Mouse (Mus musculus) NIH3T3 (cell line): ENCODE measurements around the gene Kat7.

ENCODE experiments used
- DNase-seq: peaks from one replicate; pipeline ENCODE4 v3.0.0-alpha.2; 2012; ENCODE audit warnings: low read depth

The Kat7 gene

DNA sequence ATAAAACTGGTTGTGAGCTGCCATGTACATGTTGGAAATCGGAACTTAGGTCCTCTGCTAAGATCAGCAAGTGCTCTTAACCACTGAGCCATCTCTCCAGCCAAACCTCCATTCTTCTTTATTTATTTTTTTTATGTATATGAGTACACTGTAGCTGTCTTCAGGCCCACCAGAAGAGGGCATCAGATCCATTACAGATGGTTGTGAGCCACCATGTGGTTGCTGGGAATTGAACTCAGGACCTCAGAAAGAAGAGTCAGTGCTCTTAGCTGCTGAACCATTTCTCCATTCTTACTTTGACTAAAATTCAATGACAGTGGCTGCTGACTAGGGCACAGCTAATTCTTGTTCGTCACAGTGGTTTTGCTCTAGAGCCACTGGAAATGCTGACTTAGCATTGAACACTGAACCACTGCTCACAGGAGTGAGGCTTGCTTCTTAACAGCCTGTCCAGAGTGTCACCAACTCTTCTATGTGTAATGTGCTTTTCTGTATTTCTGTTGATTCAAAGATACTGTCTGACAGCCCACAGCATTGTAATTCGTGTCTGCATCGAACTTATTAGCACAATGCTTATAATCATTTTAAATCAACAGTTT lies 30.9 kb downstream of the Kat7 start:
- DNase-seq, result peak; percentile 18

DNA sequence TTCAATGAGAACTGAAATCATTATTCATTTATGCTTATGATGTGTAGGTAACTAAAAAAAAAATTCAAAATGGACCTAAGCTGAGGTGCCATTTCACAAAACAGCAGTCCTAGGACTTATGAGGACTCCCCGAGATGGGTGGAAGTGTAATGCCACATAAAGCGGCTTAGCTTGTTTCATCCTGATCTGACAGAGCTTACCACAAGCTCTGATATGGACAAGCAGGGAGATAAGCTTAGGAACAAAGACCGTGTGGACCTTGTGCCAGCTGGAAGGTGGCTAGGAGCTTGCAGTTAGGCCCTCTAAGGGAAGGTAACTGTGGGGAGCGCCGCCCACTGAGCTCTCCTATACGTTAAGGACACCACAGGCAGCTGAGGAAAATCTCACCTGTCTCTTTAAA lies 34.0 kb downstream of the Kat7 start:
- DNase-seq, result no peak

DNA sequence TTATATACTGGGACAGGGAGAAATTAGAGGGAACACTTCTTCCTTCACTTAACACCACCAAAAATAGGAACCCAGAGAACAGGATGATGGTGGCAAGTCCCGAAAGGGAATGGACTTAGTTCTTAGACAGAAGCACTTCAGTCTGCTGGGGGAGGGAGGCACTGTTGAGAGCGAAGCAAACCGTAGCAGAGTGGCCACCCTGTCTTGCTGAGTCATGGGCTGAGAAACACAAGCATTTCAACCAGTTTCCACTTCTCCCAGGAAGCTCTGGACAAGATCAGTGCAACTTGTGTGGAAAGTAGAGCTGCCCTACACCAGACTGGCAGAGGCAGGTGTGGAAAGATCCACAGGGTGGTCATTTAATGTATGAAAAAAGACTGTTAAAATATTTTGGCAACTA lies 35.4 kb downstream of the Kat7 start:
- peak; percentile 15 for DNase-seq

DNA sequence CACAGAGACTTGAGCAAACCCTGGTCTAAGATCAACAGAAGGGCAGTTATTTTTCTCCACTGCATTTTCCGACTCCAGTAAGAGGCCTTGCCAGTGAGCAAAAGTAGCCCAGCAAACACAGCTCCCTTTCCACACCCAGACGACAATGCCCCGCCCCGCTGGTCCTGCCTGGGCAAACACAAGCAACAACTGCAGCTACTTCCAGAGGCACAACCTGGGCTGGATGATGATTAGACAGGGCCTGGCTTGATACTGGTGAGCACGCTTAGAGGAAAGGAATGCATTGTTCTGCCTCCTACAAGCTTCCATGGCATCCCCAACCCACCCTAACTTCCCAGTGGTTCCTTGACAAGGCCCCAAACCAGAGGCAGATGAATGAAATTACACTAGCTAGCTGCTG lies 36.4 kb downstream of the Kat7 start:
- no peak for DNase-seq

DNA sequence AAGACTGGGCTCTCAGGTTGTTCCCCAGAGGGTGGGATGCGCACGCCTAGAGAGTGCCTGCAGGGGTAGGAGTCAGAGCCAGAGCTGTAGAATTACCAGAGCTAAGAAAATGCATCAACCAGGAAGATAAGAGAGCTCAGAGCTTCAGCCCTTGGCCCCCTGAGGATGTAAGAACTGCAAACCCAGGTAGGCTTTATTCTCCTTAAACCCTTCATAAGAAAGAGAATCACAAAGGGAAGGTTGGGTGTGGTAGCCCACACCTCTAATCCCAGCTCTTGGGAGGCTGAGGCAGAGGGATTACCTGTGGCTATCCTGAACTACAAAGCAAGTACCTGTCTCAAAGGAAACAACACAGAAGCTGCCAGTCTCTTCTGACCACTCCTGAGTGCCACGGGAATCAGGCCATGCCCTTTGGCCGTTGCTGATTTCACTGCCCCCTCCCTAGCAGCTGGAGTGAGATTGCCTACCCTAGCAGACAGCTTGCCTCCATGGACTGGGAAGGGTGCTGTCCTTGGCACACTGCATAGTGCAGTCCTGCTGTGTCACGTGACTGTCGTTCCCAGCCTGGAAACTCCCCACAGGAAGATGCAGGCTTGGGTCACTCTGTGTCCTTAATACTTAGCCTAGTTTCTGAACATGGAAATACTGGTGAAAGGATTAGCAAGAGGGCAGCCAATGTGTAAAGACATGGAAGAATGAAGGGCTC lies 43.4 kb downstream of the Kat7 start:
- no peak for DNase-seq

DNA sequence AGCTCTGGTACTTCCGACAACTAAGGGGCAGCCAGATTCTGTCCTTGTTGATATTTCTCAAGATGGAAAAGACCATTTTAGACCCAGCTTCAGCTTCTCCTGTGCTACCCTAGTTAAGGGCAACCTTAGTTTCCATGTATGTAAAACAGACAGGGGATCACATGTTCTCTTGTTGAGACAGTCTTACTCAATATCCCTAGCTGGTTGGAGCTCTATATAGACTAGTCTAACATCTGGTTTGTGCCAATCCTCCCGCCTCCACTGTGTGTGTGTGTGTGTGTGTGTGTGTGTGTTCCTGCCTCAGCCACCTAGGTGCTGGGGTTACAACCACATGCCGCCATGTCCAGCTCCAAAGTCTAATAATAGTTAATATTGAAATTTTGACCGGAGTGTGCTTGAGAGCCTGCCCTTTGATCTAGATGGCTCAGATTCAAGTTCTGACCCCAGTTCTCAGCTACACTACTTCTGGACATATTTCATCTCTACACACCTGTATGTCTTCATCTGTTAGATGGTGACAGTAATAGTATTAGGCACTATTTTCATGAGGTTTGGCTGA lies 45.5 kb downstream of the Kat7 start:
- DNase-seq, result no peak

DNA sequence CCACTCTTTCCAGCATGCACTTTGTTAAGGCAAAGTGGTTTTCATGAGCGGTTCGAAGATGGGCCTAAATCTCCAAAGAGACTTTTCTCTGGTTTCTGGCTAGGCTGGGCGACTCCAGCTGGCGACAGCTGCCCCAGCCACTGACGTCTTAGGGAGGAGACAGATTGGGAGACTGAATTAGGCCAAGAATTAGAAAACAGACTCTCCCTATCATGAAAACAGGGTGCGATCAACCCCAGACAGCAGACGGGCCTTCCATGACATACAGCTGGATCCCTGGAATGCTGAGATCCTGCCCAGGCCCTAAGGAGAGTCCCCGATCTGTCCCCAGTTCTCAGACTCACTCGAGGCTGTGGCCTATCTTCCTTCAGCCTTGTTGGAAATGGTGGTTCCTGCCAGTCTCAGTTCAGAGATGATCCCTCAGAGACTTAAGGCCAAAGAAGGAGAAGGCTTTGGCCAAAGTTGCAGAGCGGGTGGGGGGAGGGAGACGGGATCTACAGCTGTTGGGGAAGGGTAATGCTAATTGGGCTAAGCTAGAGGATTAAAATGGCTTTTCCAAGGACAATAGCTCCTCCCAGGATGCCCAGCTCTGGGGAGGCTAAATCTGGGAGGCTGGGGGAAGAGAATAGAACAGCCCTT lies 46.1 kb downstream of the Kat7 start:
- DNase-seq, result no peak

DNA sequence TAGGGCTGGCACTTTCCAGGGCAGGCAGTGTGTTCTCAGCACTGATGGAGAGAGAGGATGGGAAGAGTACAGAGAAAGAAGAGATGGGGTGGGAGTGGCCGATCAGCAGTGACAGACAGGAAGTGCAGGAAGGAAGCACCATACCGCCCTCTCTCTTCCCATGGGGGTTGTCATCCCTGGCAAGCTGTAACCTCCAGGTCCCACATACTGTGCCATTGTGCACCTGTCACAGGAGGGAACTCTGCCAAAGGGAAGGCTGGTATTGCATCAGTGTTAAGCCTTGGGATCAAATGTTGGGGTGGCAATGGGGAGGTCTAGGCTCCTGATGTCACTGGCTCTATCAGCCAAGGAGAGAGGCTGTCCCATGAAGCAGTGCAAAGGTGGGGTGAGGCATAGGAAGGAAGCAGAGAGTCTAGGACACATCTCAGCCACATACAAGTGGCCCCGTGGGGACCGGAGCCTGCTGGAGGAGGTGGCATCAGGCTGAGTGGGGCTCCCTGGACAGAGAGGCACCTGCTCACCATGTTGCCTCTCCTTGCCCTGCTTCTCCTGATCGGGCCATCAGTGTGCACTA lies 48.8 kb downstream of the Kat7 start, which contains the start of gene Tac4:
Gene Tac4 (plus strand): TSS at position 352 of the 574 bp plus-strand sequence.
- DNase-seq, result no peak

DNA sequence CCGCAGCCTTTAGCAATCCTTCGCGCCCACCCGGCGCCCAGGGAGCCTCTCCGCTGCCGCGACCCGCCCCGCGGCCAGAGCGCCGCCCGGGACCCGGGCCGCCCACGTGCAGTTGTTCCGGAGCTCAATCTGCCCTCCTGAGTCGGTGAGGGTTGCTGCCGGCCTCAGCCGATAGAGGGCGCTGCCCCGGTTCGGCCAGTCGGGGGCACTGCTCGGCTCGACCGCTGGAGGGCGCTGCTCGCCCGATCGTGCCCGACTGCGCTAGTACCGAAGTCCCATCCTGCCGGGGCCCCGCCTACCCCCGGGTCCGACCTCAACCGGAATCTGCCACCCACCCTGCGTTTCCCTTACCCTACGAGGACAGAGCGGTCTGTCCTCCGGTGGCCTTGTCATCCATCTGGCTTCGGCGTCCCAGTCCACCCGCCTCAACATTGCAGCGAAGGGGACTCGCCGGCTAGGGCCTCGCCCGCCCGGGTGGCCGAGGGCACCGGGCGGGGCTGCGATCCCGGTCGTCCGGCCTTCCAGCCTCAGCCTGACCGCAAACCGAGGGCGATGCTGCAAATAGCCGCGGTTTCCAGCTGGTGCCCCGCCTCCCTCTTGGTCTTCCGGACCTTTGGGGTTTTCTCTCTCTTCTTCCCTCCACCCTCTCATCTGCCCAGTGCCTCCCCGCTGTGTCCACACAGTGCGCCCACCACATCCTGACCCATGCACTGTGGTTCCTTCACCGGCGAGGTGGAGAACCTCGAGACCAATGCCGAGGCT lies 50.8 kb downstream of the Kat7 start:
- peak; percentile 92 for DNase-seq

DNA sequence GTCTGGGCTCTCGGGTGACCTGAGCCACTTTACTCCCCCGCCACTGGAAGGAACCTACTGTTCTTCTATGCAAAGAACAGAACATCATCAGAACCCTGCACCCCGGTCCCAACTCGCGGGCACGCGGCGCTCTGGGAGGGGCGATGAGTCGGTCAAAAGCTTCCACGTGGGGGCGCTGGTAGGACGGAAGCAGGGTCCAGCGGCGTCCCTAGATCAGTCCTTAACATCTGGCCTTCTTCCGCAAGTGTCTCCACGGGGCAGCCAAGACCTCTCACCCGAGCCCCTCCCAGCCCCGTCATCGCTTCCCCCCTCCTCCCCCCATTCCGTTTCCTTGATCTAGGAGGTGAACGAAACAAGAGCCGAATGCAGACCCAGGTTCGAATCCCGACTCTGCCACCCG lies 51.6 kb downstream of the Kat7 start:
- DNase-seq, result peak; percentile 84

DNA sequence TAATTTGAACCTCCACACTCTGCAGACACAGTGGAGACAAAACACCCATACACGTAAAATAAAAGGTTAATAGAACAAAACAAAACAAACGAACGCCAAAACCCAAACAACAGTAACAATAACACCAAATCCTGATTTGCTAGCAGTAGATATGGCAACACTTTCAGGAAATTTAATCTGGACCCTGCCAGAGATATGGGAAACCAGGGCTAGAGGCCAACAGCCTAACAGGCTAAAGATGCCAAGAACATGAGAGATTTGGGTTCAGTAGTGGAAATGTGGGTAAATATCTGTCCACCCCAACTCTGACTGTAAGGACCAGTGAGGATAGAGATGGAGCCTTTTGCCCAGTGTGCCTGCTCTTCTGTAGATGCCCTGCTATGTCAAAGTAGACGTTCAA lies 52.1 kb downstream of the Kat7 start:
- DNase-seq, result no peak

DNA sequence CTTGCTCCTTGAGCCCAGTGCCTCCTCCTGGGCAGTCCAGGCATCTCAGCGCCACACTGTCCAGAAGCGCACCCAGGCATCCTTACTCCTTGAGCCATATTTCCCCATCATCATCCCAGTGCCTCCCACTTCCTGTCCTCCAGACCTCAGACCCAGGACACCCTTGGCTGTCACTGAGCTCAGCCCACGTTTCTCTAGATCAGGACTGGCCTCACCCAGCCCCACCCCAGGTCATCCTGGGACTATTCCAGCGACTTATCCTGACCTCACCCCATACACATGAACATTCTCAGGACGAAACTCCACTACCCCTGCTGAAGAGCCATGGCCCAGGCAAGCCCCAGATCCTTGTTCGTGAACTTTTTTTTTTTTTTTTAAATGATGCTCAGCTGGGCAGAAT lies 54.3 kb downstream of the Kat7 start:
- DNase-seq, result no peak

DNA sequence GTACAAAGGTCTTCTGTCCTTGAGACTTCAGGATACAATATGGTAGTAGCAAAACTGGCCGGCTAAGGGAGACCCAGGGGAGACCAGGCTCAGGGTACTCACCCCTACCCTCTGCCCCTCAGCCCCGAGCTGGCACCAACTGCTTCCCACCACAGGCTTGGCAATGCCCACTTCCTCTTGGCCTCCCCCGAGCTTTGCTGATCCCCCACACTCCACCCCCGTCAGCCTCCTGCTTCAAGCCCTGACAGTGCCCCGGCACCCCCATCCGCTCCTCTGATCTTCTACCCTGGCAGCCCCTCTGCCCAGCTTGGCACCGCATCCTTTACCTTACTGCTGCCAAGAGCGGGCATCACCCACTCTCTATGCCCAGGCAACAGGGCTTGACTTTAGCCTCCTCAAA lies 55.9 kb downstream of the Kat7 start:
- DNase-seq, result no peak

DNA sequence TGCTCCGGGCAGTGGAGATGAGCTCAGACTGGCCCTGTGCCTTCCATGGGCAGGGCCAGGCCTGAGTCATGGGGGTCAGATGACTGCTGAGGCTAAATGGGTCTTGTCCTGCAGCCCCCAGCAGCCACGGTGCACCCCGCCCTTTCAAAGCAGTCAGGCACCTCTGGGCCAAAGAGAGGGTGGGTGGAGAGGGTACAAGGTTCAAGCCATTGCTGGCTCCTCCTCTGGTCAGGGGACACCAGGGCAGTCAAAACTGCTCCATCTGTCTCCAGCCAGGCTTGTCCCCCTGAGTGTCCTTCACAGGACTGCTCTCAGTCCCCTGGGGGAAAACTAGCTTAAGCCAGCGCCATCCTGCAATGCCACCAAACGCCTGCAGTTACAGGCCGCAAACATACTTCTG lies 57.9 kb downstream of the Kat7 start:
- peak; percentile 27 for DNase-seq

DNA sequence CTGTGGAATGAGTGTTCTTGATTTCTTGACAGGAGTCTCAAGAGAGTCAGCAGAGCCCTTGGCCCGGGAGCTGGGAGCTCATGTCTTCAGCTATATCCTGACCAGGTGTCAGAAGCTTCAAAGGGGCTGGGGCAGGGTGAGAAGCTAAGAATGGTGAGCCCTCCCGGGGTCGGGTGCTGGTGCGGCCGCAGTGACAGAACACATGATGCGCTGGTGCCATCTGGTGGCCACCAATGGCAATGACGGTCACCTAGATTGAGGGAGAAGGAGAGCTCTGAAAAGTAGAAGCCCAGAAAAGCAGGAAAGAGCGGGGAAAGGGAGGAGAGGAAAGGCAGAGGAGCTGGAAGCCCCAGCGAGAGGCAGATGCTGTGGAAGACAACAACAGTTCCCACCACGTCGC lies 58.8 kb downstream of the Kat7 start:
- peak; percentile 86 for DNase-seq

DNA sequence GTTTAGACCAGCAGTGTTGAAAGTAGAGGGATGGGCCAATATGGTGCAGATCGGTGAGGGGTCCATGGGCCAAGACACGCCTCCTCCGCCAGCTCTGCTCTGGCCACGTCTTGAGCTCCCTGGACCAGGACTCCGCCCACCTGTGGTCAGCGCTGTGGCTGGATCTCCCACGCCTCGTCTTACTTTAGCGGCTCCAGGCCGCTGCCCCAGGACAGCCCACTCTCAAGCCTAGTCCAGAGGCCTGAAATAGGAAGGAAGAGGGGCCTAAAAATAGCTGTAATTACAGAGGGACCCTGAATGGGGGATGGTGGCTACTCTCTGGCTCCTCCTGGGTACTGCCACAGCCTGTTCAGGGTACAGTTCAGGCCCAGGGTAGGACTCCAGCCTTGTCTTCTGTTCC lies 59.9 kb downstream of the Kat7 start:
- DNase-seq, result no peak

DNA sequence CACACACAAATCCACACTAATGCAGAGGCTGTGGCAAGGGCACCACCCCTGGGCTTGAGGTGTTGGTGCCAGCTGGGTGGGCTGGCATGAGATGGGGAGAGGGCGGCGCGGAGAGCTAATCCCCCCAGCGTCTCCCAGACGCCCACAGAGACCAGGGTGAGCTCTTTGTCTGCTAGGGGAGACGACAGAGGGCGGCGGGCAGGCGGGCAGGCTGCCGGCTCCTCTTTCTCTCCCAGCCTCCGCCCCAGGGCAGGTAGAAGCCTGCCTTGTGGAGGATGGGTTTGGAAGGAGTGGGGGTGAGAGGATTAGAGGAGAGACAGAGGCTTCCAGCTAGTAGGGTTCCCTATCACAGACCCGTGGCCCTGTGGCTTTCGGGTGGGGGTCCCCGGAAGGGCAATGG lies 63.0 kb downstream of the Kat7 start:
- DNase-seq, result no peak

DNA sequence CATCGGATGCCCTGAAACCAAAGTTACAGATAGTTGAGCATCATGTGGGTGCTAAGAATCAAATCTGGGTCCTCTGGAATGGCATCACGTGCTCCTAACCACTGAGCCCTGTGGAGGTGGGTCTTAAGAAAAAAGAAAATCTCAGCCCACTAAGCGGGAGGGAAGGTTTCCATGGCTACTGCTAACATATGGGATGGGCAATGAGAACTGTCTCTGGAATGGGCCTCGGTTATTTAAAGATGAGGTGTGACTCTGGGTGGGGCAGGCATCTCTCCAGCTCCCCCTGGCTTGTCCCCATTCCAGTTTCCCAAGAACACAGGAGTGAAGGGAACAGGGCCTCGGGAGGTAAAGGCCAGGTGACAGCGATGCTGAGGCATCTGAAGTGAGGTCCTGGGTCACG lies 64.6 kb downstream of the Kat7 start:
- no peak for DNase-seq

DNA sequence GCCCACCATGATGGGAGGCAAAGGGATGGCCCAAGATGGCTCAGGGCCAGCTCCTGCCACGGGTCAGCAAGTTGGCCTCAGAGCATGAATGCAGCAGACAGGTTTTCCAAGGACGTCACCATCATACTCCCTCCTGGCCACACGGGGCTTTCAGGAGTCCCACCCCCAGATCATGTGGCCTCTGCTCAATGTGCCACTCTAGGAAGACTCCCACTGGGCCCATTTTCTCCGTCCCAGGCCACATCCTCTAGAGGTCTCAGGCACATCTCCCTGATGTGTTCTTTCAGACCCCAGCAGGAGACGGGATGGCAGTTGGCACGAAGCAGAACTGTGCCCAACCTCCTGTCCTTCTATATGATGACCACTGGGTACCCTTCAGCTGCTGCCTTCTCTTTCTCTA lies 67.4 kb downstream of the Kat7 start:
- no peak for DNase-seq

DNA sequence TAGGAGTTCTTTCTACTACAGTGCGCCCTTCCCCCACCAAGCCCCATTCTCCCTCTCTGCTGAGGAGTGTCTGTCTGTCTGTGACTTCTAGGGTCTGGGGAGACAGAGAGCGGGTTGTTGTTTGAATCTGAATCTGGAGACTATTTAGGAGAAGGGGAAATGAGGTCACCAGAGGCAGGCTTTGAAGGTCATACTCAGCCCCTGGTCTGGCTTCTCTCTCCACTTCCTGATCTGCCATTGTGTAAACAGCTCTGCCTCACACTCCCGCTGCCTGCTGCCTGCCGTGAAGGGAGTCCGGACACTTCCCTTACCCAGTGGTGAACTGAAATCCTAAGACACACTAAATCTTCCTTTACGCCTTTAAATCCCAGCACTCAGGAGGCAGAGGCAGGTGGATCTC lies 71.6 kb downstream of the Kat7 start:
- DNase-seq, result no peak

DNA sequence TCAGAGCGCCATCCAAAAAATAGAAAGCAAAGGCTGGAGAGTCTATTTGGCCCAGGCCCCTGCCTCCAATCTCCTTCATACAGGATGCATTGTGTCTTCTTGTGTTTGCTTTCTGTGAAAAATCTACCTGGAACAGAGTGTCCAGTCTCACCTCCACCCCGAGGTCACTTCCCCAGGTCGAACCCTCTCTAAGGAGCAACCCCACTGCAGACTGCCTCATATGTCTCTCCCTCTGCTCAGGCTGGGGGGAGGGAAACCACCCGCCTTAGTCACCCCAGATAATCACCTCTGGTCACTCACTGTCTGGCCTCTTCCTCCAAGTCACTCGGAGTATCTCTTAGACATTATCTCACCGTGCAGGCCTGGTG lies 77.7 kb downstream of the Kat7 start:
- no peak for DNase-seq

DNA sequence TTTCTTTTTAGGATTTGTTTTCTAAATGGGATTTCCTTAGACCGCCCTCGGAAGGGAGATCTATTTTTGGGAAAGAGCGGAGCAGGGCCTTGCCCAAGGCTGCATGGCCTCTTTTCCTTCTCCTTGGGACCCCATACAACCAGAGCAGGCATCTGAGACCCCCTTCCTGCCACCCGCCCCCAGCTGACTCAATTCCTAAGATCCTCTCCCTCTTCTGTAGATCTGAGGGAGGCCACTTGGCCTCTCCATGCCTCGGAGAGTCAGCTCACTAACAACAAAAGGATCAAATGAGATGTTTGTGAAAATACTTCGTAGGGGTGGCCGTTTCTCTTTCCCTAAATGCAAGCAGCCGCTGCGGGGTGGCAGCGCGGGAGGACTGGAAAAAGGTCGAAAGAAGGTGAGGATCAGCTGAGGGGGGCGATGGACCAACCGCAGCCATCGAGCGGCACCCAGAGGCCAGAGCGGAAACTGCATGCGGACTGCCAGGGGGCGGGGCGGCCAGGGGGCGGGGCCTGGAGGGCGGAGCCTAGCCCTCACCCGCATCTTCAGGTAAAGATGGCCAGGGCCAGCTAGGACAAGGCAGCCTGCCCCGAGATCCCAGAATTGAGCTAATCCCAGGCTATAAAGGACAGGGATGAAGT lies 78.2 kb downstream of the Kat7 start:
- peak; percentile 70 for DNase-seq
